ENCODE assay signal across 20 mouse cellular contexts in the genomic region with DNA sequence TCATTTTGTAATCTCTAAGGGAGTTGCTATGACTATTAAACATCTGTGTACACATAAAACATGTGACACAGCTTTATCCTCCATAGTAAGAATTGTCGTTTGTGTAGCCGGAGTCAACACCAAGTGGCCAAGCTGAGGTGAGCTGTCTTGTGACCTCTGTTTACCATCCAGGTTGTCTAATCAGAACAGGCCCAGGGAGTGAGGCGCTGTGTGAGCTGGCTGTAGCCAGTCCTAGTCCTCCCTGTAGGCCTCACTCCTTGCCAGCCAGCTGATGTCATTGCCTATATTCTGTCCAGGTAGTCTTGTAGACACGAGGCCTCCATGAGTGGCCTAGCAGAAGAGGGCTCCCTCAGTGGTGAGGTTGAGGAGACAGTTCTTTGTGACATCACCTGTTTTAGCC.
"Had no signal": no experiment of that assay in that cellular context is flagged by ENCODE, and none has a peak within 500 bp of the region (broad histone marks: within the 10 kb centered on the region; RNA-seq: fewer than 3 reads in every experiment).

No protein-coding gene starts in this region.

- H3K27me3 ChIP-seq: liver, embryonic 15.5 days; midbrain, embryonic 12.5 days; neural tube, embryonic 13.5 days; neural tube, embryonic 15.5 days had no signal

- H3K4me1 ChIP-seq: liver, embryonic 15.5 days had no signal

- H3K27ac ChIP-seq: liver, embryonic 15.5 days; midbrain, embryonic 10.5 days; midbrain, embryonic 12.5 days; neural tube, embryonic 13.5 days; neural tube, embryonic 15.5 days had no signal

- DNase-seq: lung, adult 18-20 months; lung, embryonic 14.5 days; lung, postnatal 10 days; lung, postnatal 4 days; midbrain, embryonic 14.5 days; retina, postnatal 1 day; right cerebral cortex, adult 18-20 months; right cerebral cortex, postnatal 25 days; right cerebral cortex, postnatal 4 days; spleen, adult 18-20 months; thymus, adult 2 months; thymus, postnatal 25 days; thymus, postnatal 4 days had no signal

- H3K9me3 ChIP-seq: liver, embryonic 15.5 days; midbrain, embryonic 10.5 days; midbrain, embryonic 12.5 days; neural tube, embryonic 13.5 days; neural tube, embryonic 15.5 days had no signal

- H3K4me3 ChIP-seq: liver, embryonic 15.5 days; midbrain, embryonic 10.5 days; midbrain, embryonic 12.5 days; myocyte; neural tube, embryonic 13.5 days; neural tube, embryonic 15.5 days had no signal

- H3K9ac ChIP-seq: liver, embryonic 15.5 days; lung, embryonic 14.5 days; midbrain, embryonic 12.5 days; neural tube, embryonic 13.5 days; neural tube, embryonic 15.5 days had no signal

- H3K4me2 ChIP-seq: liver, embryonic 15.5 days; lung, embryonic 14.5 days; midbrain, embryonic 12.5 days; neural tube, embryonic 13.5 days; neural tube, embryonic 15.5 days had no signal

- ATAC-seq: midbrain, embryonic 16.5 days had no signal
